Mouse (Mus musculus): ENCODE data around the gene Gm29582.
"Not testable (repeated sequence)": the region's sequence is repeated elsewhere in the genome, so short reads cannot be mapped to it uniquely, and the experiment has no call there.

Gm29582 gene

GRCm38 (mm10) chrY:30738461-30738860 lies at the start of gene Gm29582:
Gene Gm29582, minus strand, starts transcription at chrY:30738561.
- not testable (repeated sequence) for DNase-seq (ENCODE audit: low spot score)

All from left cerebral cortex, adult 11 months (tissue).